Mouse (Mus musculus) adrenal gland, adult 10 weeks (tissue): ENCODE results near the gene Lypd8. TPM values are rescaled to one million over a fixed set of nuclear protein-coding genes. Genes with fewer than 3 reads are reported as not detected.

ENCODE experiments used
- polyA plus RNA-seq: library from polyadenylated mRNA; stranded (reverse); fragments of 350-450 nt; fragmentation: Illumina TruSeq; extraction: RNeasy Lipid Tissue Mini Kit (QIAGEN cat#74804); gene quantifications from one replicate; pipeline ENCODE4 v1.2.3, GENCODE M21; 2014; ENCODE audit warnings: low read depth, low replicate concordance

The Lypd8 gene
- not detected for polyA plus RNA-seq

DNA sequence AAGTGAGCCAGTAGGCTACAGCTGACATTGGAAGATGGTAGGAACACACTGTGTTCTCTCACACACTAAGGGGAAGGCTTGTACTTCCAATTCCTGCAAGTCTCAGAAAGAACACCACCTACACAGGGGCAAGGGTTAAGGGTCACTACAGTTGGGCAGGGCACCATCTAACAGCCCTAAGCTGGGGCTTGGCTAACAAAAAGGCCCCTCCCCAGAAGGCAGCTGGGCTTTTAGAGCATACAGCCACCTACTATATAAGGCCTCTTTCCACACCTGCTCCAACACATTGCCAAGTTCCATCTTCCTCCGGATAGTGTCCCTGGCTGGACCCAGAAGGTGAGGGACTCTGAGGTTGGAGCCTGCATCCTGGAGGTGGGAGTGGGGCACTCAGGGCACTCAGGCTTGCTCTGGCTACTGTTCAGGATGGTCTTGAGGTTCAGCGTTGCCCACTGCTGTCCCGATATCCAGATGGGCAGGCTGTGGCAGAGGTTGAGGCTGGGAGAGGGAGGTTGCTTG lies at the start of gene Lypd8:
TSS of gene Lypd8 (plus strand) at position 281 of the 516 bp plus-strand sequence.

DNA sequence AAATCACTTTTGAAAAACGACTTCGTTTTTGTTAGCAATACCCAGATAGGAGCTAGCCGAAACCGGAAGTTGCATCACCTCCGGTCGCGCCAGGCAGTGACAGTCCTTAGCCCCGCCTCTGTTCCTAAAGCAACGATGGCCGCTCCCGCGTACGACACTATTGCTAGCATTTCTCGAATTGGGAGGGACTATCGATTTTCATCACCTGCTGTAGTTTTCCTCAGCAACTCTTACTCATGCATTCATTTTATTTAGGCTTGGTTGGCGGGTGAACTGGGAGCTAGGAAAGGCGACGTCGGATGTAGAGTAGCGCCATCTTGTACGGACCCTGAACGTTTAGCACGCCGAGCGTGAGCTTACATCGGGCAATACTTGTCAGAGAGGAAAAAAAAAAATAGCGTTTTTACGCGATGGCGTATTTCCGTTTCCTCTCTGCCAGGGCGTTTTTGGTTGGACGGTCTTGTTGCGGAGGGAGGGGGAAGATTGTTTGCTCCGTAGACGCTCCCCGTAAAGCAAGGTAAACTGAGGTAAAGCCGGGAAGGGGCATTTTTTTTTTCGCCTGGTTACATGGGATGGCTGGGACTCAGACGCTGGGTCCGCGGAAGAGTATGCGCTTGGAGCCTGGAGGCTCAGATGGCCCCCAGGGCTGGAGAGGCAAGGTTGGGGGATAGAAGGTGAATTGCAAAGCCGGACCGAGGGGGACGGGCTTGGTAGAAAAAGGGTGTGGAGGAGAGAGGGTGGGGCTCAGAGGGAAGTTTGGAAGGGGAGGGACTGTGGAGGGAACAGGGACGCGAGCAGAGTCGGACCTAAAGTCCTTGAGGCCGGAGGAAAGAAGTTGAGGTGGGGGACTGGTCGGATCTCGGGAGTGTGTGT lies 48.3 kb upstream of the Lypd8 start, which contains the start of the genes Zfp672 and Sh3bp5l:
TSS of gene Zfp672 (minus strand) at position 64 of the 873 bp plus-strand sequence.
TSS of gene Sh3bp5l (plus strand) at position 449 of the 873 bp plus-strand sequence.

DNA sequence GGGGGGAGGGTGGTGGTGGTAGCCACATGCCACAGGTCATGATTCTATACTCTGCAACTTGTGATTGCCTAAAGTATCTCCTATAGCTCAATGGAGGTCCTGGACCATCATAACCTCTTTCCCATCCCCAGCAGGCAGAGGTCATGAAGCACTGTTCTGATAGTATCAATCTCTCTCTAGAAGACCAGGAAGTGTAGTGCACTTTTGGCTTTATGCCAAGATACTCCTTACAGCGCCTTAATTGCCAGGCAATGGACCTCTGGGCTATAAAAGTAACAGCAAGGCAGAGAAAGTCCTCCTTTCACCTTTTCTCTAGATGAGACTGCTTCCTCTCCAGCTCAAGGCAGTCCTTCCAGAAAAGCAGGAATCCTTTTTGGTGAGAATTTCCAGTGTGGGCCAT lies 42.0 kb downstream of the Lypd8 start, which contains the start of gene 1810065E05Rik:
TSS of gene 1810065E05Rik (plus strand) at position 297 of the 400 bp plus-strand sequence.

DNA sequence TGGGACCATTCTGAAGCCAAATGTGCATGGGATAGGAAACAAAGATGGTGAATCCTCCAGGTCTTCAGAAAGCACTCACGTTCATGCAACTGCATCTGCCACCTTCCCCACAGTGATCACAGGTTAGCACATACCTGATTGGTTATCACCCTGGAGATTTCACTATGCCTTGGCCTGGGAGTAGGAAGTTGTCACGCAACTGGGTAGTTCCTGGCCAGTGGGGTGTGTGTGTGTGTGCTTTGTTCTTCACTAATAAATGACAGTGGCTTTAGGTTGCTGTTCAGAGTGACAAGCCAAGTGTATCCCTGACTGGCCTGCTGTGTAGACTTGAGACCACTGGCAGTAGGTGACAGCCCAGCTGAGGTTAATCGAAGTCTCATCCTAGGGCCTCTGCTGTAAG lies 53.4 kb downstream of the Lypd8 start, which contains the start of gene Gm12253:
TSS of gene Gm12253 (plus strand) at position 301 of the 400 bp plus-strand sequence.

Other genes starting within 250 kb of the Lypd8 start
- gene Gemin5, start 210.5 kb upstream of the Lypd8 start, polyA plus RNA-seq: 7.3 TPM
- 44.5 TPM for gene Mrpl22, start 207.4 kb upstream of the Lypd8 start, polyA plus RNA-seq
- gene Igtp, start 179.5 kb upstream of the Lypd8 start, polyA plus RNA-seq: 30.2 TPM
- gene Irgm2, start 179.4 kb upstream of the Lypd8 start, polyA plus RNA-seq: 44.4 TPM
- gene 4930438A08Rik, start 104.2 kb upstream of the Lypd8 start, polyA plus RNA-seq: not detected
- gene Zfp692, start 72.0 kb upstream of the Lypd8 start, polyA plus RNA-seq: 0.82 TPM
- 70.4 TPM for gene Zfp672, start 48.7 kb upstream of the Lypd8 start, polyA plus RNA-seq
- 0.87 TPM for gene Sh3bp5l, start 48.3 kb upstream of the Lypd8 start, polyA plus RNA-seq
- not detected for gene 1810065E05Rik, start 42.1 kb downstream of the Lypd8 start, polyA plus RNA-seq
- not detected for gene Gm12253, start 53.5 kb downstream of the Lypd8 start, polyA plus RNA-seq
- not detected for gene Lypd9, start 73.9 kb downstream of the Lypd8 start, polyA plus RNA-seq
- gene Olfr30, start 83.2 kb downstream of the Lypd8 start, polyA plus RNA-seq: not detected
- gene Olfr332, start 113.5 kb downstream of the Lypd8 start, polyA plus RNA-seq: not detected
- not detected for gene Olfr331, start 123.5 kb downstream of the Lypd8 start, polyA plus RNA-seq
- 1.5 TPM for gene Olfr330, start 155.8 kb downstream of the Lypd8 start, polyA plus RNA-seq
- 3.0 TPM for gene Olfr329-ps, start 167.4 kb downstream of the Lypd8 start, polyA plus RNA-seq
- not detected for gene Olfr328, start 176.6 kb downstream of the Lypd8 start, polyA plus RNA-seq
- not detected for gene Olfr224, start 191.5 kb downstream of the Lypd8 start, polyA plus RNA-seq
- not detected for gene Olfr325, start 198.7 kb downstream of the Lypd8 start, polyA plus RNA-seq
- not detected for gene Olfr324, start 216.1 kb downstream of the Lypd8 start, polyA plus RNA-seq
- not detected for gene 2210407C18Rik, start 237.0 kb downstream of the Lypd8 start, polyA plus RNA-seq